Mouse (Mus musculus): ENCODE data around the gene Zmynd12.
A peak's percentile ranks its signal among the peaks of the same experiment; 100 is the strongest.

- TF ChIP-seq UBTF (IDR thresholded peaks at IDR 0.05; ENCODE audit: low read depth, low read length) = no peak
- TF ChIP-seq EP300 (IDR thresholded peaks at IDR 0.05; ENCODE audit: low read length) = no peak
- TF ChIP-seq POLR2A (IDR thresholded peaks at IDR 0.05; ENCODE audit: low read depth, low read length) = no peak
- peak; percentile 62 for TF ChIP-seq HCFC1 (IDR thresholded peaks at IDR 0.05; ENCODE audit: low read depth, low read length)
- TF ChIP-seq USF1 (IDR thresholded peaks at IDR 0.05; ENCODE audit: low read depth, low read length) = no peak
- no peak for TF ChIP-seq RCOR1 (conservative IDR thresholded peaks at IDR 0.05; ENCODE audit: low read depth, low read length)
- TF ChIP-seq PAX5 (IDR thresholded peaks at IDR 0.05; ENCODE audit: low read length) = no peak
These were observed 7.4 kb upstream of the Zmynd12 start, which contains the start of gene Ccdc30 for GRCm38 (mm10) chr4:119415072-119415753.

Measured in CH12.LX (cell line).